Mouse (Mus musculus) kidney, postnatal 25 days (tissue): ENCODE results near the gene Prpf38b.

ENCODE experiments used
- DNase-seq, 2 experiments: peaks; one replicate each; pipeline ENCODE4 v3.0.0; 2021; ENCODE audit warnings: mixed read lengths in 2 of 2

Gene Prpf38b

GRCm38 (mm10) chr3:108857714-108858113 is 53.8 kb downstream of the Prpf38b start:
- no peak for DNase-seq

- DNase-seq = no peak
Observed at GRCm38 (mm10) chr3:108857124-108857470, 54.4 kb downstream of the Prpf38b start.

GRCm38 (mm10) chr3:108856386-108857123 is 55.0 kb downstream of the Prpf38b start:
- peak; percentile 52 to 70 for DNase-seq

- peak; percentile 58 to 67 for DNase-seq
Observed at GRCm38 (mm10) chr3:108855864-108856263, 55.7 kb downstream of the Prpf38b start.

DNA sequence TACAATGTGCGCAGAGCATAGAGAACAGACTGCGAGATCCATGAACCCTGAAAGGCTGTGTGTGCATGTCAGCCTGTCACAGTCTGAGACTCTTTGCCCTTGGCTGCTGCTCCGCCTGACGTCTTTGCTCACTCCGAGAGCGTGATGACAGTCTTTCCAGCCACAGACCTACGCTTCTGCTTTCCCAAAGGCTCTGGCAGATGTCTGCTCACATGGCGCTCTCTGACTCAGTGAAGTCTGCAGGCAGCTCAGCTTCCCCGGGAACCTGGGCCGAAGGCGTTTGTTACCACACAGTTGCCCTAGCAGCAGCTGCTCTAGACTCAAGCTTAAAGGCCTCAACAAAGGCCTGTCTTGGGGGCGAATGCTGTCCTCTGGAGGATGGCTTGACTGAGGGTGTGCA is 56.2 kb downstream of the Prpf38b start:
- no peak for DNase-seq

DNA sequence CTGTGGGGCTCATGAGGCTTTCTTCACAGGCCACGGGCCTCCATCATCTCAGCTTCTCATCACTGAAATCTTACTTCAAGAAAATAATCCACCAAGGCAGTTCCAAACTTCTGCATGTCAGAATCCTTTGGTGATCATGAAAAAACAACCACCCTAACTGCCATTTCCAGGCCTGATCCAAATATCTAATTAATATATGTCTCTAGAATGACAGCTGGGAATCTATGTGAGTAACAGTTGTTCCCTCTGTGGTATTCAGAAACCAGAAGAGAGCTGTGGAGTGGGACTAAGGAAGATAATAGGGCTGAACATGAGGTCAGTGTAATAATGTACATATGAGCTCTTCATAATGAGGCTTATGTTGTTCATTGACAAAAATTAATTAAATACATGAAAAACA is 58.3 kb downstream of the Prpf38b start:
- no peak for DNase-seq
